Mouse (Mus musculus): ENCODE data around the gene Zfp524. TPM values are rescaled to one million over a fixed set of nuclear protein-coding genes. Genes with fewer than 3 reads are reported as not detected.

Zfp524 gene
- polyA plus RNA-seq, 1 experiment from 2014 or later: 9.6 TPM

GRCm38 (mm10) chr7:5051193-5052192 lies 37.3 kb downstream of the Zfp524 start, which contains the start of gene Zfp580:
Zfp580 (plus strand) TSS chr7:5051538.
- Histone ChIP-seq H3K27ac (replicated peaks; ENCODE audit: low read depth, low read length) (no peak within 1 kb of the TSS), H3K4me2 (ENCODE audit: low read depth, severe bottlenecking) (peak within 1 kb of the TSS; percentile 90), H3K36me3 (ENCODE audit: control insufficient read depth, insufficient read depth, low read length) (no peaks in the 10 kb centered on the region), H3K9me3 (ENCODE audit: control insufficient read depth, low read length) (no peaks in the 10 kb centered on the region), H3K4me3 (ENCODE audit: low read depth, low read length) (peak within 1 kb of the TSS; percentile 64), H3K4me1 (ENCODE audit: control insufficient read depth, insufficient read depth, low read length) (peaks cover 12% of the 10 kb centered on the region), H3K9ac (ENCODE audit: low read length) (peak within 1 kb of the TSS; percentile 72), H3K27me3 (ENCODE audit: control insufficient read depth, insufficient read depth, low read length) (peaks cover 46% of the 10 kb centered on the region)
- DNase-seq (ENCODE audit: low spot score) (peak; percentile 91), ATAC-seq (ENCODE audit: insufficient number of reproducible peaks, low FRiP score, low TSS enrichment, low read depth) (peak; percentile 61)
- under 1% methylated on average over 65 of the region's 65 CpGs for WGBS

- 7% methylated on average over 12 of the region's 12 CpGs for WGBS
- Histone ChIP-seq H3K4me3 (ENCODE audit: low read depth, low read length) (peak overlapping the region; percentile 64), H3K4me1 (ENCODE audit: control insufficient read depth, insufficient read depth, low read length) (peaks cover 12% of the 10 kb centered on the region), H3K9me3 (ENCODE audit: control insufficient read depth, low read length) (peaks cover 3% of the 10 kb centered on the region; the same call in 1 of the 2 replicates), H3K36me3 (ENCODE audit: control insufficient read depth, insufficient read depth, low read length) (no peaks in the 10 kb centered on the region), H3K9ac (ENCODE audit: low read length) (no peak overlapping the region; the same call in 1 of the 2 replicates), H3K27ac (replicated peaks; ENCODE audit: low read depth, low read length) (no peak overlapping the region), H3K27me3 (ENCODE audit: control insufficient read depth, insufficient read depth, low read length) (peaks cover 55% of the 10 kb centered on the region), H3K4me2 (ENCODE audit: low read depth, severe bottlenecking) (peak overlapping the region; percentile 90)
- ATAC-seq (ENCODE audit: insufficient number of reproducible peaks, low FRiP score, low TSS enrichment, low read depth) (no peak), DNase-seq (ENCODE audit: low spot score) (peak; percentile 27)
Observed at GRCm38 (mm10) chr7:5052438-5052837, 38.2 kb downstream of the Zfp524 start.

- Histone ChIP-seq H3K9ac (ENCODE audit: low read length) (peak overlapping the region; percentile 30; the same call in 1 of the 2 replicates), H3K9me3 (ENCODE audit: control insufficient read depth, low read length) (peaks cover 5% of the 10 kb centered on the region; the same call in 1 of the 2 replicates), H3K4me2 (ENCODE audit: low read depth, severe bottlenecking) (peak overlapping the region; percentile 90), H3K4me3 (ENCODE audit: low read depth, low read length) (peak overlapping the region; percentile 64), H3K27ac (replicated peaks; ENCODE audit: low read depth, low read length) (no peak overlapping the region), H3K4me1 (ENCODE audit: control insufficient read depth, insufficient read depth, low read length) (peaks cover 12% of the 10 kb centered on the region), H3K36me3 (ENCODE audit: control insufficient read depth, insufficient read depth, low read length) (no peaks in the 10 kb centered on the region), H3K27me3 (ENCODE audit: control insufficient read depth, insufficient read depth, low read length) (peaks cover 60% of the 10 kb centered on the region)
- DNase-seq (ENCODE audit: low spot score) (peak; percentile 23), ATAC-seq (ENCODE audit: insufficient number of reproducible peaks, low FRiP score, low TSS enrichment, low read depth) (0 out of 2 replicates have a peak, but pooled peaks have one; percentile 23)
- WGBS: 2% methylated on average over 45 of the region's 45 CpGs
Observed at GRCm38 (mm10) chr7:5052931-5053343, 38.7 kb downstream of the Zfp524 start.

- H3K27ac ChIP-seq (replicated peaks; ENCODE audit: low read depth, low read length): no peak overlapping the region
- H3K4me1 ChIP-seq (ENCODE audit: control insufficient read depth, insufficient read depth, low read length): peaks cover 12% of the 10 kb centered on the region
- H3K36me3 ChIP-seq (ENCODE audit: control insufficient read depth, insufficient read depth, low read length): no peaks in the 10 kb centered on the region
- H3K9me3 ChIP-seq (ENCODE audit: control insufficient read depth, low read length): peaks cover 5% of the 10 kb centered on the region; the same call in 1 of the 2 replicates
- H3K4me2 ChIP-seq (ENCODE audit: low read depth, severe bottlenecking): peak overlapping the region; percentile 48
- ATAC-seq (ENCODE audit: insufficient number of reproducible peaks, low FRiP score, low TSS enrichment, low read depth): no peak
- DNase-seq (ENCODE audit: low spot score): peak; percentile 53
- no peak overlapping the region for H3K9ac ChIP-seq (ENCODE audit: low read length)
- 9% methylated on average over 32 of the region's 32 CpGs for WGBS
- peaks cover 63% of the 10 kb centered on the region for H3K27me3 ChIP-seq (ENCODE audit: control insufficient read depth, insufficient read depth, low read length)
- H3K4me3 ChIP-seq (ENCODE audit: low read depth, low read length): peak overlapping the region; percentile 64
Observed at GRCm38 (mm10) chr7:5053456-5054179, 39.4 kb downstream of the Zfp524 start.

GRCm38 (mm10) chr7:5056651-5057263 lies 42.5 kb downstream of the Zfp524 start:
- Histone ChIP-seq H3K4me3 (ENCODE audit: low read depth, low read length) (peak overlapping the region; percentile 52), H3K36me3 (ENCODE audit: control insufficient read depth, insufficient read depth, low read length) (no peaks in the 10 kb centered on the region), H3K27me3 (ENCODE audit: control insufficient read depth, insufficient read depth, low read length) (peaks cover 63% of the 10 kb centered on the region), H3K9ac (ENCODE audit: low read length) (peak overlapping the region; percentile 72), H3K4me1 (ENCODE audit: control insufficient read depth, insufficient read depth, low read length) (peaks cover 20% of the 10 kb centered on the region), H3K27ac (replicated peaks; ENCODE audit: low read depth, low read length) (no peak overlapping the region), H3K4me2 (ENCODE audit: low read depth, severe bottlenecking) (peak overlapping the region; percentile 74), H3K9me3 (ENCODE audit: control insufficient read depth, low read length) (peaks cover 5% of the 10 kb centered on the region; the same call in 1 of the 2 replicates)
- ATAC-seq (ENCODE audit: insufficient number of reproducible peaks, low FRiP score, low TSS enrichment, low read depth) (no peak), DNase-seq (ENCODE audit: low spot score) (peak; percentile 65)
- 3% methylated on average over 53 of the region's 55 CpGs for WGBS

GRCm38 (mm10) chr7:5057381-5057780 lies 43.2 kb downstream of the Zfp524 start:
- Histone ChIP-seq H3K27me3 (ENCODE audit: control insufficient read depth, insufficient read depth, low read length) (peaks cover 57% of the 10 kb centered on the region), H3K36me3 (ENCODE audit: control insufficient read depth, insufficient read depth, low read length) (no peaks in the 10 kb centered on the region), H3K27ac (replicated peaks; ENCODE audit: low read depth, low read length) (no peak overlapping the region), H3K4me1 (ENCODE audit: control insufficient read depth, insufficient read depth, low read length) (peaks cover 17% of the 10 kb centered on the region), H3K9me3 (ENCODE audit: control insufficient read depth, low read length) (peaks cover 5% of the 10 kb centered on the region; the same call in 1 of the 2 replicates), H3K4me3 (ENCODE audit: low read depth, low read length) (peak overlapping the region; percentile 52), H3K4me2 (ENCODE audit: low read depth, severe bottlenecking) (peak overlapping the region; percentile 74), H3K9ac (ENCODE audit: low read length) (peak overlapping the region; percentile 72)
- WGBS: 39% methylated on average over 8 of the region's 8 CpGs
- ATAC-seq (ENCODE audit: insufficient number of reproducible peaks, low FRiP score, low TSS enrichment, low read depth) (no peak), DNase-seq (ENCODE audit: low spot score) (no peak)

GRCm38 (mm10) chr7:5057804-5058203 lies 43.6 kb downstream of the Zfp524 start:
- Histone ChIP-seq H3K9me3 (ENCODE audit: control insufficient read depth, low read length) (peaks cover 5% of the 10 kb centered on the region; the same call in 1 of the 2 replicates), H3K9ac (ENCODE audit: low read length) (no peak overlapping the region)

More at GRCm38 (mm10) chr7:5057804-5058203, 43.6 kb downstream of the Zfp524 start:
- no peak overlapping the region for H3K27ac ChIP-seq (replicated peaks; ENCODE audit: low read depth, low read length)
- H3K4me1 ChIP-seq (ENCODE audit: control insufficient read depth, insufficient read depth, low read length): peaks cover 12% of the 10 kb centered on the region
- H3K4me3 ChIP-seq (ENCODE audit: low read depth, low read length): no peak overlapping the region
- peaks cover 52% of the 10 kb centered on the region for H3K27me3 ChIP-seq (ENCODE audit: control insufficient read depth, insufficient read depth, low read length)
- ATAC-seq (ENCODE audit: insufficient number of reproducible peaks, low FRiP score, low TSS enrichment, low read depth): no peak
- 35% methylated on average over 11 of the region's 11 CpGs for WGBS
- H3K36me3 ChIP-seq (ENCODE audit: control insufficient read depth, insufficient read depth, low read length): no peaks in the 10 kb centered on the region
- DNase-seq (ENCODE audit: low spot score): no peak
- peak overlapping the region; percentile 74; the same call in 1 of the 2 replicates for H3K4me2 ChIP-seq (ENCODE audit: low read depth, severe bottlenecking)

Measured in limb, embryonic 11.5 days (tissue).